Mouse (Mus musculus): ENCODE measurements at regions not wholly inside any gene's neighbourhood (a gene's known extent, or its start where the extent isn't known, plus 50 kb on each side); places are given as distances from the start of the nearest gene placed in this dataset.

DNA sequence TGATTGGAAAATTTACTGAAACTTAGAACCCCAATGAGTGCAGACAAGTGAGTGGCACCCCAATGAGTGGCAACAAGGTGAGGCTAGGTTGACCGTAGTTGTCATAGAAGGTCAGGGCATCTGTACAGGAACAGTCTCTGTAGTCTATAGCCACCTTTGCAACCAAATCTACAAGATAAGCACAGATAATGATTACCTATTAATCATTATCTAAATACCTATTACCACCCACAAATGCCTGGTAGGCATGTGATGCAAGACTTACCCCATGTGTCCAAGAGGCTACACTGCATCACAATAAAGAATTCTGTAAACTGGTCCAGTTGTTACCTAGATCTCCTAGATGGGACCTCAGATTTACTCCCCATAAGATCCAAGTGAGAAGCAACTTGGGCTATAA, 778.7 kb downstream of the Cntnap5b start:
- H3K9me3 ChIP-seq (replicated peaks; ENCODE audit: control insufficient read depth, low read length) = peaks cover 4% of the 10 kb centered on the region; the same call in 1 of the 2 replicates
- no peaks in the 10 kb centered on the region for H3K27me3 ChIP-seq (ENCODE audit: control insufficient read depth, insufficient read depth, low read length)
- 82% methylated on average over 1 of the region's 1 CpGs for WGBS
- H3K36me3 ChIP-seq (replicated peaks; ENCODE audit: control insufficient read depth, insufficient read depth, low read length) = no peaks in the 10 kb centered on the region
- DNase-seq (ENCODE audit: low spot score) (no peak), ATAC-seq (ENCODE audit: insufficient read depth, low read depth) (no peak)
- H3K27ac ChIP-seq (ENCODE audit: low read depth) = no peak overlapping the region
- H3K4me1 ChIP-seq (ENCODE audit: control insufficient read depth, insufficient read depth) = no peaks in the 10 kb centered on the region
- H3K4me2 ChIP-seq (ENCODE audit: low read depth, low read length) = no peak overlapping the region
- no peak overlapping the region for H3K9ac ChIP-seq (replicated peaks; ENCODE audit: low read depth, low read length)
- no peak overlapping the region for H3K4me3 ChIP-seq (ENCODE audit: low read depth, low read length)
- TF ChIP-seq EP300 (IDR thresholded peaks at IDR 0.05; ENCODE audit: low read depth) (no peak), CTCF (IDR thresholded peaks at IDR 0.05; ENCODE audit: low read depth) (no peak)

GRCm38 (mm10) chr1:100556937-100557336, 784.4 kb downstream of the Cntnap5b start:
- no peak for DNase-seq (ENCODE audit: low spot score)
- WGBS = 19% methylated on average over 2 of the region's 2 CpGs

More at GRCm38 (mm10) chr1:100556937-100557336, 784.4 kb downstream of the Cntnap5b start:
- Histone ChIP-seq H3K9ac (replicated peaks; ENCODE audit: low read depth, low read length) (no peak overlapping the region), H3K4me1 (ENCODE audit: control insufficient read depth, insufficient read depth) (no peaks in the 10 kb centered on the region), H3K4me2 (ENCODE audit: low read depth, low read length) (no peak overlapping the region), H3K36me3 (replicated peaks; ENCODE audit: control insufficient read depth, insufficient read depth, low read length) (no peaks in the 10 kb centered on the region), H3K4me3 (ENCODE audit: low read depth, low read length) (no peak overlapping the region), H3K9me3 (replicated peaks; ENCODE audit: control insufficient read depth, low read length) (no peaks in the 10 kb centered on the region), H3K27me3 (ENCODE audit: control insufficient read depth, insufficient read depth, low read length) (no peaks in the 10 kb centered on the region), H3K27ac (ENCODE audit: low read depth) (no peak overlapping the region)
- ATAC-seq (ENCODE audit: insufficient read depth, low read depth) = no peak
- TF ChIP-seq EP300 (IDR thresholded peaks at IDR 0.05; ENCODE audit: low read depth) (no peak), CTCF (IDR thresholded peaks at IDR 0.05; ENCODE audit: low read depth) (peak; percentile 23; the same call in 1 of the 2 replicates)

All from heart, postnatal 0 days (tissue).